Mouse (Mus musculus) retina, postnatal 7 days (tissue): ENCODE measurements around the gene Rnf187.
"Not testable (repeated sequence)": the region's sequence is repeated elsewhere in the genome, so short reads cannot be mapped to it uniquely, and the experiment has no call there.

Experiments used
- DNase-seq: peaks from one replicate; pipeline ENCODE4 v3.0.0-alpha.2; 2012; ENCODE audit warnings: low read depth, low spot score

Rnf187 gene

GRCm38 (mm10) chr11:58965001-58965760 is 26.5 kb upstream of the Rnf187 start:
- DNase-seq = no peak

- DNase-seq = no peak
Measured at GRCm38 (mm10) chr11:58964216-58964615, 25.5 kb upstream of the Rnf187 start.

- DNase-seq = no peak
Measured at GRCm38 (mm10) chr11:58963543-58963942, 24.8 kb upstream of the Rnf187 start.

DNA sequence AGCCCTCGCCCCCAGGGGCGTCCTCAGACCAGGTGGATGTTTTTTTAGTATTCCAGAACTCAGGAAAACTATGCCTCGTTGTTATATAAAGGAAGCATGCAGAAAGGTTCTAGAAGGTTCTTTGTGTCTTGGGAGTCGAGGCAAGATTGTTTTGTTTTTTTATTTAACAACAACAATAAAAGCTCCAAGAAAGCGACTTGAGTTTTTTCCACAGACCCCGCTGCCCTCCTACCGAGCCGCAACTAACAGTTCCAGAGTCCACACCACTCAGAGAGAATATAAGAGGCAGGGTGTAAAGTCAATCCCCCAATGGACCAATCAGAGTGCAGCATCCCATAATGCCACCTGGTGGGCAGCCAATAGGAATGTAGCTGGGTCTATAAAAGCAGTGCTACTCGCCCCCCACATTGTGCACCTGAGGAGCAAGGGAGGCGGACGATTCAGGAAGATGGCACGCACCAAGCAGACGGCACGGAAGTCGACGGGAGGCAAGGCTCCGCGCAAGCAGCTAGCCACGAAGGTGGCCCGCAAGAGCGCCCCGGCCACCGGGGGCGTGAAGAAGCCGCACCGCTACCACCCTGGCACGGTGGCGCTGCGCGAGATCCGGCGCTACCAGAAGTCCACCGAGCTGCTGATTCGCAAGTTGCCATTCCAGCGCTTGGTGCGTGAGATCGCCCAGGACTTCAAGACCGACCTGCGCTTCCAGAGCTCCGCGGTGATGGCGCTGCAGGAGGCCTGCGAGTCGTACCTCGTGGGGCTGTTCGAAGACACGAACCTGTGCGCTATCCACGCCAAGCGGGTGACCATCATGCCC is 22.9 kb upstream of the Rnf187 start:
- DNase-seq = no peak

- DNase-seq = no peak
Measured at GRCm38 (mm10) chr11:58959921-58960465, 21.3 kb upstream of the Rnf187 start.

- no peak for DNase-seq
Measured at GRCm38 (mm10) chr11:58959186-58959825, 20.6 kb upstream of the Rnf187 start.

DNA sequence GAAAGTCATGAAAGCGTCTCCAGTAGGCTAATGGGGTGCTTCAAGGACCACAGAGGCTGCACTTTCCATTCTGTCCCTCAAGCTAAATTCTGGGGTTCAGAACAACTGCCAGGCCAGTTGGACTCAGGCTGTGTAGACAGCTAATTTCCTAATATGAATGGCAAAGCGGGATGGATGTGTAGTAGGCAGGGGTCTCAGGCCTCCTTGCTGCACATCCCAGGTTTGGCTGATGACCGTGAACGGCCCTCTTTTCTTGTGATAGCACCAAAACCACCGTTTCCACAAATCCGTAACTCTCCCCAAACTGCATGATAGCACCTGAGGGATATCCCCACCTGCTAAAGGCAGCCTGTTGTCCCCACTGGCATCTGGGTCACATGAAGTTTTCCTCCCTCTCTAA is 19.8 kb upstream of the Rnf187 start:
- no peak for DNase-seq

GRCm38 (mm10) chr11:58957226-58957914 is 18.7 kb upstream of the Rnf187 start:
- no peak for DNase-seq

- DNase-seq = no peak
Measured at GRCm38 (mm10) chr11:58955868-58956257, 17.1 kb upstream of the Rnf187 start.

DNA sequence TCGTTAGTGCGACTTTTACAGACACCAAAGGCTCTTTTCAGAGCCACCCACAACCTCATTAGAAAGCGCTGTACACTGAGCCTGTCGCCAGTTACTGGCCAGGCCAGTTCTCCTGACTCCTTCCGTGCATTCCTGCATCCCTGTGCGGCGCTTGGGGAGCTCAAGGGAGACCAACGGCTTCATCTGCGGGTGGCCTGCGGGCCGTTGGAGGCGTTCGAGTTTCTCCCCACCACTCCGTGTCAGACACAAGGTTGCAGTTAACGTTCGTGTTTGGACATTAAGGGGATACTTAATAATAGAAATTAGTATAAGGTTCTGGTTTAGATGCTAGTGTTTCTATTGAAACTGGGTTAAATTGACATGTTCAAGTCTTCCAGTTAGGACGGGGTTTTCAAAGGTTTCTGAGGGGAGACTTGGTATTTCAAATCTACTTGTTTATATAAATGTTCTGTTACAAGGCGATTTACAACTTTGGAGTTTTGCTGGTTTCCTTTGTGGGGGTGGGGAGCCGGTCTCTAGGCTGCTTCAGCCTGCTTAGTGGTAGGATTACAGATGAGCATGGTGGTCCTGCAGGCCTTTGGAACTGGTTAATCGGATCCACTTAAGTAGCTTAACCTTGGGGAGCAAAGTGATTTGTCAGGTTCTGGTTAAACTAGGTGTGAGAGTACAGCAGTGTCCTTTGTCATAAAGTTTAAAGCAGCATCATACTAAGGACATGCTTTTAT is 16.6 kb upstream of the Rnf187 start:
- peak; percentile 81 for DNase-seq

DNA sequence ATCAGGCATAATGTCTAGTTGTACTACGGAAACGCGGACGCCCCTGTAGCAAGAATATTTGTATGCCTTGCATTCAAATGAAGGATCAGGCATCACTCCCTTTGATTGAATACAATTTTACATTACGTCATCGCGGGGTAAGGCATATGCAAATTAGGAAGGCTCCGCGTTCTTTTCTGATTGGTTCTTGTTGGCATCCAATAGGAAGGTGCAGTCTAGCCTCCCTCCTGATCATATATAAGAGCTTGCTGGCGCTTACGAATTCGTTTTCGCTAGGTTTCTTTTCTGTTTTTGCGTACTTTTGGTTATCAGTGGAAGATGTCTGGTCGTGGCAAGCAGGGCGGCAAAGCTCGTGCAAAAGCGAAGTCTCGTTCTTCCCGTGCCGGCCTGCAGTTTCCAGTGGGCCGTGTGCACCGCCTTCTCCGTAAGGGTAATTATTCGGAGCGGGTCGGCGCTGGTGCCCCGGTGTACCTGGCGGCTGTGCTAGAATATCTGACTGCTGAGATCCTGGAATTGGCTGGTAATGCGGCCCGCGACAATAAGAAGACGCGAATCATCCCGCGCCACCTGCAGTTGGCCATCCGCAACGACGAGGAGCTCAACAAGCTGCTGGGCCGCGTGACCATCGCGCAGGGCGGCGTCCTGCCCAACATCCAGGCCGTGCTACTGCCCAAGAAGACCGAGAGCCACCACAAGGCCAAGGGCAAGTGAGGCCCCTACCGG is 15.9 kb upstream of the Rnf187 start, which contains the start of the genes Hist3h2a and Trim17:
Gene Hist3h2a, plus strand, starts transcription at position 266 of the 723 bp plus-strand sequence.
Gene Trim17, plus strand, starts transcription at position 266 of the 723 bp plus-strand sequence.
- DNase-seq = peak; percentile 81

- not testable (repeated sequence) for DNase-seq
Measured at GRCm38 (mm10) chr11:58954170-58954419, 15.4 kb upstream of the Rnf187 start.

DNA sequence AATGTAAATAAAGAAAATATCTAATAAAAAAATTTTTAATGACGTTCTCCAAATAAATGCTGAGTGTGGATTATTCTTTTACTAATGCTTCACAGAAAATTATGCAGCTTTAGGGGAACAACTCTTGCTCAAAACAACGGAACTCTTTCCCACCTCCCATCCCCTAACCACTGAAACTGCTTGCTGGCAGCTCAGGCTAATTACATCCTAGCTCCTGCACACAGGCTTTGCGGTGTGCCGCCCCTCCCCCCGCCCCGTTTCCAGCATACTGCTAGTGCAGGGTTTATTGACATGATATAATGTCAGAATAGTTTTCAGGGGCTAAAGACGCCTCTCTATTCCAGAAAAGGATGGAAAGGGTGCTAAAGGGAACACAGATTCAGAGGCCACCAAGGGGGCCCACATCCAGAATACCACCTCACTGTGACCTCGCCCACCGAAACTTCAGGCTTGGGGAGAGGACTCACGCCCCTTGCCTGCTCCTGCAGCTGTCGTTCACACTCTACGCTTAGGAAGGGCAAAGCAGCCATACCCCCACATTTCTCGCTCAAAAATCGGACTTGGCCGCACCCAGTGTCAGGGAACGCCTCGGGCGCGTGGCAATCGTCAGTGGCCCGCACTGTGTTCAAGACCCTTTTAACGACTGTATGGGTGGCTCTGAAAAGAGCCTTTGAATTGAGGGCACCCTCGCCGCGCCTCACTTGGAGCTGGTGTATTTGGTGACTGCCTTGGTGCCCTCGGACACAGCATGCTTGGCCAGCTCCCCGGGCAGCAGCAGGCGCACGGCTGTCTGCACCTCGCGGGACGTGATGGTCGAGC is 14.8 kb upstream of the Rnf187 start:
- no peak for DNase-seq

- no peak for DNase-seq
Measured at GRCm38 (mm10) chr11:58951210-58951609, 12.5 kb upstream of the Rnf187 start.

DNA sequence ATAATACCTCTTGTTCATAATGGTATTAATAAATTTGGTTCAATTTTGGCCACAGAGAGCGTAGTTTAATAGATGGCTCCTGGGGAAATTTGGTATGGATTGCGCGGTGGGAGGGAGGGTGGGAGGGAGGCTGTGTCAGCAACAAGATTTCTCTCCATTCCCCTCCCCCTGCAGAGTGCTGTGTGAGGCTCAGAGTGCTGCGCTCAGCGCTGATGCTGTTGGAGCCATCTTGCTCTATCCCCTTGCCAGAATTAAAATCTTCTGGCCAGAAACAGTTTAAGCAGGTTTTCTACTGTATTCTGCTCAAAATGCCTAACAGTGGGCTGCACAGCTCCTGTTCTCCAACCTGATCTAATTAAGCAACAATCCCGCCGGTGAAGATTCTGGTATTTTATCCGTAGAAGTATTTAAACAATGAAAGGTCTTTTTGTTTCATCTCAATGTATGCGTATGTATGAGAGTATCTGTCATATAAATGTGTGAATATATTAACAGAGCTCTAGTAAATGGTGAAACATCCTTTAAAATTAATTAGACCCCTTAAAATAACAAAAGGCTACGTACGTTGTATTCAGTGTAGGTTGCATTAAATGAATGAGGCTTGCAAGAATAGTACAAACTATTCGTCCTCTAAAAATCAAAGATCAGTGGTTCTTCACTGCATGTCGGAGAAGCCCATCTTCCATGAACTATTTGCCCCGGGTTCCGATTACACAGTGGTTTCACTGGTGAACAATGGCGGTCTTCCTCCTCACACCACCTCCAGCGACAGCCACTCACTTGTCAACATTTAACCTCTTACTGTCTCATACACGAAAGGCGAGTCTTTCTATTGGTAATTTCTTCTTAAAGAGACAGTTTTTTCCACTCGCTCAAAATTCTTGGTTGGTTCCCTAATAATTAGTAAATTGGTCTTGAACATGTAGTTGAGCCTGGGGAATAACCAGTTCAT is 11.0 kb upstream of the Rnf187 start:
- no peak for DNase-seq

DNA sequence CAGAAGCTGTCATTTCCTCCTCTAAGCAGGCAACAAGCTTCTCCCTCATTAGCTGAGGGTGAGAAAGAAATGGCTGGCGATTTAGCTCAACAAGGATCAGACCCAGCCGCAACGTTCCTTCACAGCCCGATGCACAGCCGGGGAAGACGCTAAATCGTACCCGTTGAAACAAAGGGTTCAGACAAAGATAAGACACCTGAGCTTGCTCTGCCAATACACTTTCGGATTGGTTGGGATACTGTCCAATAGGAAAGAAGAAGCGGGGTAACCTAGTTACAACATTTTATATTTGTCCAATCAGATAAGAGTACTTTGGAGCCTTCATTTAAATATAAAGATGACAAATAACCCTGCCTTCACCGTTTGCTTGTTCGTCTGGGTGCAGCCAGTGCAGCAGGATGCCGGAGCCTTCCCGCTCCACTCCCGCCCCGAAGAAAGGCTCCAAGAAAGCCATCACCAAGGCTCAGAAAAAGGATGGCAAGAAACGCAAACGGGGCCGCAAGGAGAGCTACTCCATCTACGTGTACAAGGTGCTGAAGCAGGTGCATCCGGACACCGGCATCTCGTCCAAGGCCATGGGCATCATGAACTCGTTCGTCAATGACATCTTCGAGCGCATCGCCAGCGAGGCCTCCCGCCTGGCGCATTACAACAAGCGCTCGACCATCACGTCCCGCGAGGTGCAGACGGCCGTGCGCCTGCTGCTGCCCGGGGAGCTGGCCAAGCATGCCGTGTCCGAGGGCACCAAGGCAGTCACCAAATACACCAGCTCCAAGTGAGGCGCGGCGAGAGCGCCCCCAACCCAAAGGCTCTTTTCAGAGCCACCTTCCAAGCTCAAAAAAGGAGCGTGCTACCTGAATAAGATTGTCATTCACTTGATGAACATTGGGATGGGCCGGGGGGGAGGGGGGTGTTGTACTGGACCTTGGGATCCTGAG is 10.1 kb upstream of the Rnf187 start, which contains the start of gene Hist3h2ba:
Gene Hist3h2ba, plus strand, starts transcription at position 379 of the 938 bp plus-strand sequence.
- DNase-seq = peak; percentile 72
